Mouse (Mus musculus): ENCODE data around the gene Pram1.

The Pram1 gene

GRCm38 (mm10) chr17:33637516-33638276, at the start of gene Pram1:
TSS of gene Pram1 (plus strand) at chr17:33638056.
- peak; percentile 92 for DNase-seq

- DNase-seq = peak; percentile 61
Observed at GRCm38 (mm10) chr17:33597271-33597670, 40.6 kb upstream of the Pram1 start.

- peak; percentile 83 for DNase-seq
Observed at GRCm38 (mm10) chr17:33598506-33598905, 39.4 kb upstream of the Pram1 start.

GRCm38 (mm10) chr17:33599836-33600475, 37.9 kb upstream of the Pram1 start:
- peak; percentile 43 for DNase-seq

GRCm38 (mm10) chr17:33600831-33601230, 37.0 kb upstream of the Pram1 start:
- peak; percentile 79 for DNase-seq

- DNase-seq = peak; percentile 84
Observed at GRCm38 (mm10) chr17:33601947-33602346, 35.9 kb upstream of the Pram1 start.

GRCm38 (mm10) chr17:33607273-33607672, 30.6 kb upstream of the Pram1 start:
- peak; percentile 81 for DNase-seq

- DNase-seq = peak; percentile 72
Observed at GRCm38 (mm10) chr17:33610548-33610947, 27.3 kb upstream of the Pram1 start.

- DNase-seq = peak; percentile 67
Observed at GRCm38 (mm10) chr17:33613726-33614125, 24.1 kb upstream of the Pram1 start.

- DNase-seq = peak; percentile 69
Observed at GRCm38 (mm10) chr17:33627281-33627680, 10.6 kb upstream of the Pram1 start.

GRCm38 (mm10) chr17:33628621-33629486, 9.0 kb upstream of the Pram1 start, which contains the start of gene Zfp414:
TSS of gene Zfp414 (plus strand) at chr17:33629090.
- DNase-seq = peak; percentile 99

- DNase-seq = peak; percentile 95
Observed at GRCm38 (mm10) chr17:33629487-33630125, 8.2 kb upstream of the Pram1 start.

GRCm38 (mm10) chr17:33630171-33630895, 7.5 kb upstream of the Pram1 start:
- peak; percentile 91 for DNase-seq

GRCm38 (mm10) chr17:33631236-33631635, 6.6 kb upstream of the Pram1 start:
- DNase-seq = peak; percentile 91

GRCm38 (mm10) chr17:33631796-33632195, 6.1 kb upstream of the Pram1 start:
- DNase-seq = peak; percentile 86

- DNase-seq = peak; percentile 87
Observed at GRCm38 (mm10) chr17:33637038-33637437, 818 bp upstream of the Pram1 start.

GRCm38 (mm10) chr17:33639743-33640142, 1.9 kb downstream of the Pram1 start:
- peak; percentile 50 for DNase-seq

GRCm38 (mm10) chr17:33644068-33644467, 6.2 kb downstream of the Pram1 start:
- DNase-seq = peak; percentile 70

- DNase-seq = peak; percentile 89
Observed at GRCm38 (mm10) chr17:33645073-33645472, 7.2 kb downstream of the Pram1 start.

- DNase-seq = peak; percentile 91
Observed at GRCm38 (mm10) chr17:33649781-33650475, 12.1 kb downstream of the Pram1 start.

- no peak for DNase-seq
Observed at GRCm38 (mm10) chr17:33666813-33667212, 29.0 kb downstream of the Pram1 start.

All from heart, adult 11 months (tissue).